Mouse (Mus musculus): Measurements from ENCODE around the gene Olfr1167. TPM values are rescaled to one million over a fixed set of nuclear protein-coding genes. Genes with fewer than 3 reads are reported as not detected.

Olfr1167 gene
- not detected for polyA plus RNA-seq (2015; fragmentation: Illumina TruSeq; extraction: RNeasy Lipid Tissue Mini Kit (QIAGEN cat#74804); ENCODE audit: insufficient read depth, low replicate concordance)

GRCm38 (mm10) chr2:88155093-88155492 lies at the start of gene Olfr1167:
Gene Olfr1167 (minus strand): TSS chr2:88155193.

GRCm38 (mm10) chr2:88181580-88181979 lies 26.6 kb upstream of the Olfr1167 start, which contains the start of gene Olfr1168:
Gene Olfr1168 (plus strand): TSS chr2:88181880.

GRCm38 (mm10) chr2:88128172-88128571 lies 26.8 kb downstream of the Olfr1167 start, which contains the start of gene Olfr1166:
Gene Olfr1166 (minus strand): TSS chr2:88128272.

Other genes starting within 250 kb of the Olfr1167 start
- not detected for gene Olfr1155, start 210.1 kb downstream of the Olfr1167 start, polyA plus RNA-seq (2015; fragmentation: Illumina TruSeq; extraction: RNeasy Lipid Tissue Mini Kit (QIAGEN cat#74804); ENCODE audit: insufficient read depth, low replicate concordance)
- gene Olfr1156, start 202.1 kb downstream of the Olfr1167 start, polyA plus RNA-seq (2015; fragmentation: Illumina TruSeq; extraction: RNeasy Lipid Tissue Mini Kit (QIAGEN cat#74804); ENCODE audit: insufficient read depth, low replicate concordance): not detected
- not detected for gene Olfr1157, start 186.9 kb downstream of the Olfr1167 start, polyA plus RNA-seq (2015; fragmentation: Illumina TruSeq; extraction: RNeasy Lipid Tissue Mini Kit (QIAGEN cat#74804); ENCODE audit: insufficient read depth, low replicate concordance)
- not detected for gene Olfr74, start 180.5 kb downstream of the Olfr1167 start, polyA plus RNA-seq (2015; fragmentation: Illumina TruSeq; extraction: RNeasy Lipid Tissue Mini Kit (QIAGEN cat#74804); ENCODE audit: insufficient read depth, low replicate concordance)
- not detected for gene Olfr1158, start 165.1 kb downstream of the Olfr1167 start, polyA plus RNA-seq (2015; fragmentation: Illumina TruSeq; extraction: RNeasy Lipid Tissue Mini Kit (QIAGEN cat#74804); ENCODE audit: insufficient read depth, low replicate concordance)
- not detected for gene Olfr1160, start 146.9 kb downstream of the Olfr1167 start, polyA plus RNA-seq (2015; fragmentation: Illumina TruSeq; extraction: RNeasy Lipid Tissue Mini Kit (QIAGEN cat#74804); ENCODE audit: insufficient read depth, low replicate concordance)
- gene Olfr1161, start 132.4 kb downstream of the Olfr1167 start, polyA plus RNA-seq (2015; fragmentation: Illumina TruSeq; extraction: RNeasy Lipid Tissue Mini Kit (QIAGEN cat#74804); ENCODE audit: insufficient read depth, low replicate concordance): not detected
- gene Olfr73, start 117.5 kb downstream of the Olfr1167 start, polyA plus RNA-seq (2015; fragmentation: Illumina TruSeq; extraction: RNeasy Lipid Tissue Mini Kit (QIAGEN cat#74804); ENCODE audit: insufficient read depth, low replicate concordance): not detected
- not detected for gene Olfr1162, start 104.1 kb downstream of the Olfr1167 start, polyA plus RNA-seq (2015; fragmentation: Illumina TruSeq; extraction: RNeasy Lipid Tissue Mini Kit (QIAGEN cat#74804); ENCODE audit: insufficient read depth, low replicate concordance)
- gene Olfr1163, start 83.4 kb downstream of the Olfr1167 start, polyA plus RNA-seq (2015; fragmentation: Illumina TruSeq; extraction: RNeasy Lipid Tissue Mini Kit (QIAGEN cat#74804); ENCODE audit: insufficient read depth, low replicate concordance): not detected
- not detected for gene Olfr1164, start 61.2 kb downstream of the Olfr1167 start, polyA plus RNA-seq (2015; fragmentation: Illumina TruSeq; extraction: RNeasy Lipid Tissue Mini Kit (QIAGEN cat#74804); ENCODE audit: insufficient read depth, low replicate concordance)
- gene Olfr1166, start 26.9 kb downstream of the Olfr1167 start, polyA plus RNA-seq (2015; fragmentation: Illumina TruSeq; extraction: RNeasy Lipid Tissue Mini Kit (QIAGEN cat#74804); ENCODE audit: insufficient read depth, low replicate concordance): not detected
- not detected for gene Olfr1168, start 26.7 kb upstream of the Olfr1167 start, polyA plus RNA-seq (2015; fragmentation: Illumina TruSeq; extraction: RNeasy Lipid Tissue Mini Kit (QIAGEN cat#74804); ENCODE audit: insufficient read depth, low replicate concordance)
- not detected for gene Olfr1170, start 73.1 kb upstream of the Olfr1167 start, polyA plus RNA-seq (2015; fragmentation: Illumina TruSeq; extraction: RNeasy Lipid Tissue Mini Kit (QIAGEN cat#74804); ENCODE audit: insufficient read depth, low replicate concordance)
- gene Olfr1173, start 124.7 kb upstream of the Olfr1167 start, polyA plus RNA-seq (2015; fragmentation: Illumina TruSeq; extraction: RNeasy Lipid Tissue Mini Kit (QIAGEN cat#74804); ENCODE audit: insufficient read depth, low replicate concordance): not detected
- gene Olfr1174-ps, start 159.9 kb upstream of the Olfr1167 start, polyA plus RNA-seq (2015; fragmentation: Illumina TruSeq; extraction: RNeasy Lipid Tissue Mini Kit (QIAGEN cat#74804); ENCODE audit: insufficient read depth, low replicate concordance): not detected
- gene Olfr1175-ps, start 172.0 kb upstream of the Olfr1167 start, polyA plus RNA-seq (2015; fragmentation: Illumina TruSeq; extraction: RNeasy Lipid Tissue Mini Kit (QIAGEN cat#74804); ENCODE audit: insufficient read depth, low replicate concordance): not detected
- gene Olfr1176, start 181.5 kb upstream of the Olfr1167 start, polyA plus RNA-seq (2015; fragmentation: Illumina TruSeq; extraction: RNeasy Lipid Tissue Mini Kit (QIAGEN cat#74804); ENCODE audit: insufficient read depth, low replicate concordance): not detected
- gene Olfr1177-ps, start 191.3 kb upstream of the Olfr1167 start, polyA plus RNA-seq (2015; fragmentation: Illumina TruSeq; extraction: RNeasy Lipid Tissue Mini Kit (QIAGEN cat#74804); ENCODE audit: insufficient read depth, low replicate concordance): not detected
- gene Olfr1178, start 231.9 kb upstream of the Olfr1167 start, polyA plus RNA-seq (2015; fragmentation: Illumina TruSeq; extraction: RNeasy Lipid Tissue Mini Kit (QIAGEN cat#74804); ENCODE audit: insufficient read depth, low replicate concordance): not detected

All from spleen, adult 10 weeks (tissue).